Mouse (Mus musculus) limb, embryonic 13.5 days (tissue): ENCODE measurements at regions not wholly inside any gene's neighbourhood (a gene's known extent, or its start where the extent isn't known, plus 50 kb on each side); places are given as distances from the start of the nearest gene placed in this dataset.

Experiments used
- ATAC-seq: fragments of 200-750 bp; cut with Nextera tagmentation; 2 replicates; pipeline ENCODE4 v1.8.0; 2017; ENCODE audit warnings: low read depth, moderate number of reproducible peaks, moderate TSS enrichment; ENCODE audit not compliant: low FRiP score
- H3K27ac ChIP-seq: fragments of 300-500 bp; sonication (generic); 2 replicates; pipeline ENCODE4 v1.5.1; 2015; ENCODE audit warnings: inconsistent platforms, mild to moderate bottlenecking, moderate library complexity
- H3K27me3 ChIP-seq: fragments of 300-500 bp; sonication (generic); 2 replicates; pipeline ENCODE4 v1.6.1; 2015; ENCODE audit warnings: mild to moderate bottlenecking, inconsistent platforms
- H3K36me3 ChIP-seq: fragments of 300-500 bp; sonication (generic); 2 replicates; pipeline ENCODE4 v1.6.1; 2015; ENCODE audit warnings: inconsistent platforms, mild to moderate bottlenecking, moderate library complexity
- H3K4me1 ChIP-seq: fragments of 300-500 bp; sonication (generic); 2 replicates; pipeline ENCODE4 v1.6.1; 2015; ENCODE audit warnings: inconsistent platforms
- H3K4me2 ChIP-seq: fragments of 300-500 bp; sonication (generic); replicated peaks from 2 replicates; pipeline ENCODE4 v1.6.1; 2015; ENCODE audit warnings: inconsistent platforms, mild to moderate bottlenecking, moderate library complexity
- H3K4me3 ChIP-seq: fragments of 300-500 bp; sonication (generic); 2 replicates; pipeline ENCODE4 v1.5.1; 2015; ENCODE audit warnings: moderate library complexity, mild to moderate bottlenecking, inconsistent platforms
- H3K9ac ChIP-seq: fragments of 300-500 bp; sonication (generic); 2 replicates; pipeline ENCODE4 v1.6.1; 2015; ENCODE audit warnings: mild to moderate bottlenecking, inconsistent platforms
- H3K9me3 ChIP-seq: fragments of 300-500 bp; sonication (generic); 2 replicates; pipeline ENCODE4 v1.6.1; 2016; ENCODE audit warnings: inconsistent platforms
- WGBS: fragments of 180-500 bp; shearing (Covaris S2); methylation state at CpG from one replicate; pipeline ENCODE4 v1.1.7; 2015; 5-methylcytosine and 5-hydroxymethylcytosine counted together

DNA sequence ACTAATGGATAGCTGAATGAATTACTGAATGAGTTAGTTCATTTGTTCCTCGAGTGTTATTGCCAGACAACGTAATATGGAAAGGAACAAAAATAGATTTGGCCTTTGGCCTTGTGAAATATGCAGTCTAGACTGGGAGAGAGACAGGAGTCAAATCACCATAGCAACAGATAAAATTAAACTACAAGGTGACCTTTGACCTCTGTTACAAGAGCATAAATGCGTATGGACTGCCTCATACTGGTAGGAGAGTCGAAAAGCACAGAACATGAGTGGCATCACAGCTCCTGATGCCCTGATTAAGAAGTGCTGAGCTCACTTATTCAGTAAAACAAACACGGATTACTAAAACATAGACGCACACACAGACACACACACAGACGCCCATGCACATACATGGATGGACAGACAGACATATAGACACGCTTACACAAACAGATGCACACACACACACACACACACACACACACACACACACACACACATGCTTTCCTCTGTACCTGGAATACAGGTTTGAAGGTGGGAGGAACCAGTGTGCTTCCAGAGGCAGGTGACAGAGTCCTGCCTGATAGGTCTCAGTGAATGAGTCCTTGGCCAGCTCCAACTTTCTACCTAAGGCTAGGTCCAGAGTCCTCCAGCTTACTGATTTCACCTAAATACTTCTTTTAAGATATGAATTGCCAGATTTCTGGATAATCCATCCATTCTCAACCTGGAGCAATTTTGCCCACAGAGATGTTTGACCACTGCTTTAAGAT, 72.1 kb upstream of the Myocd start:
- Histone ChIP-seq H3K9ac (no peak overlapping the region), H3K27me3 (no peaks in the 10 kb centered on the region), H3K4me2 (no peak overlapping the region), H3K27ac (no peak overlapping the region), H3K4me1 (no peaks in the 10 kb centered on the region), H3K4me3 (no peak overlapping the region), H3K36me3 (no peaks in the 10 kb centered on the region), H3K9me3 (no peaks in the 10 kb centered on the region)
- no peak for ATAC-seq
- 85% methylated on average over 8 of the region's 8 CpGs for WGBS

DNA sequence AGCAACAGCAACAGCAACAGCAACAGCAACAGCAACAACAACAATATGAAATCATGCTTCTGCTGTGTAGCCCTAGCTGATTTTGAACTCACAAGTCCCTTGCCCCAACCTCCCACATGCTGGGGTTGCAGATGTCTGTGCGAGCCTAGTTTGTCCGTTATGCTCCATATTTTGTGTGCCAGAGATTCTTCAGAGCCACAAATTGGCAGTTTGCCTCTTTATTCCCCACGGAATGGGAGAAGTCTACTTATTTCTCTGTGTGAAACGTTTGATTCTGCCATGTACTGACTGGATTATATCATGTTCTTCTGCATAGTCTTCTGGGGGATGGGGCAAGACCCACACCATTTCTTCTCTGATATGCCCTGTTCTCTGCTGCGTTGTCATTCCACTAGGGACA, 64.5 kb upstream of the Myocd start:
- Histone ChIP-seq H3K4me3 (no peak overlapping the region), H3K36me3 (no peaks in the 10 kb centered on the region), H3K9ac (no peak overlapping the region), H3K4me1 (0 out of 2 replicates have a peak, but pooled peaks cover 3% of the 10 kb centered on the region), H3K9me3 (no peaks in the 10 kb centered on the region), H3K27me3 (no peaks in the 10 kb centered on the region), H3K4me2 (no peak overlapping the region), H3K27ac (no peak overlapping the region)
- WGBS = 69% methylated on average over 5 of the region's 5 CpGs
- no peak for ATAC-seq

DNA sequence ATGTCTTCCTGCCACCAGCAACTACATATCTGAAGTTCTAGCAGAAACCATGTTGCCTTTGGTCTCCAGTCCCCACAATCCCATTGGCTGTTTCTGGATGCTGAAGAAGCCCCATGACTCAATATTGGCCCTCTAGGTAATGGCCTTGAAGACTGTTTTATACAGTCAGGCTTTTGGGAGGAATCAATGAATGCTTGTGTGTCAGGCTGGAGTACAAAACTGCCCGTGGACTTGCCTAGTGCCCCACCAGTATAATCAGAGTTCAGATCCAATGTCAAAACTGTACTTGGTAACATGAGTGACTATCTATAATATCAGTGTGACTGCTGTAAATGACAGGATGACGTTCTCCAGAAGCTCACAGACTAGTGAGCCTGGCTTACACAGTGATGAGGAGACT, 63.3 kb upstream of the Myocd start:
- H3K4me3 ChIP-seq = no peak overlapping the region
- no peaks in the 10 kb centered on the region for H3K9me3 ChIP-seq
- H3K27ac ChIP-seq = no peak overlapping the region
- 0 out of 2 replicates have a peak, but pooled peaks cover 3% of the 10 kb centered on the region for H3K4me1 ChIP-seq
- ATAC-seq = no peak
- WGBS = 75% methylated on average over 2 of the region's 2 CpGs
- H3K4me2 ChIP-seq = no peak overlapping the region
- H3K36me3 ChIP-seq = no peaks in the 10 kb centered on the region
- no peak overlapping the region for H3K9ac ChIP-seq
- H3K27me3 ChIP-seq = no peaks in the 10 kb centered on the region

DNA sequence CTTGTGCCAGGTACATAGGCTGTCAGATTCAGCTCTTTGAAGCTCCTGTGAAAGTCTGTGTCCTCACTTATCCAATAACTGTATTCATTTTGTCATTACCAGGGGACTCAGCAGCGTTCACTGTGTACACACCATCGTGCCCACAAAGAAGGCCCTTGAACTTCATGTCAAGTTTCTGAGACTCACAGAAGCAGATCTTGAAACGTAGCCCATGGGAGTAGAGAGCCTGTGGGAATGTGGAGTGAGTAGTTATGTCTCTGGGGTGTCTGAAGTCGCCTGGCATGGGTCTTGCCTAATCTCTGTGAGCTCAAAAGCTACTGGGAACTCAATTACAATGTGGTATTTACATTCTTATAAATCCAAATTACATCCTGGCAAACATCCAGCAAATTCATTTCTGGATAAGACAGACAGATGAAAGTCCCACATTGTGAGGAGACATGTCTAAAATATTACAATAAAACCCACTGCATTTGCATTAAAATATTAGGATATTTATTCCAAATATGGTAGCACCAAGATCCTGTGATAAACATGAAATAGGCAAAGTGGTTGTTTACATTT, 53.2 kb upstream of the Myocd start:
- no peaks in the 10 kb centered on the region for H3K9me3 ChIP-seq
- no peak overlapping the region for H3K9ac ChIP-seq
- H3K36me3 ChIP-seq = no peaks in the 10 kb centered on the region
- no peak overlapping the region for H3K27ac ChIP-seq
- ATAC-seq = no peak
- WGBS = 65% methylated on average over 4 of the region's 4 CpGs
- no peak overlapping the region for H3K4me3 ChIP-seq
- peaks cover 3% of the 10 kb centered on the region; the same call in 1 of the 2 replicates for H3K27me3 ChIP-seq
- H3K4me1 ChIP-seq = 0 out of 2 replicates have a peak, but pooled peaks cover 4% of the 10 kb centered on the region
- no peak overlapping the region for H3K4me2 ChIP-seq
